Mouse (Mus musculus): Measurements from ENCODE around the gene Tas2r143.

- TF ChIP-seq CTCF (IDR thresholded peaks at IDR 0.05; ENCODE audit: low read depth) = no peak
- TF ChIP-seq EP300 (IDR thresholded peaks at IDR 0.05; ENCODE audit: low read depth) = no peak
Measured at GRCm38 (mm10) chr6:42373669-42374430, 26.2 kb upstream of the Tas2r143 start.

Data from heart, postnatal 0 days (tissue).